Mouse (Mus musculus): Measurements from ENCODE around the gene Ap1s3. TPM values are rescaled to one million over a fixed set of nuclear protein-coding genes. Genes with fewer than 3 reads are reported as not detected.

The Ap1s3 gene
- polyA plus RNA-seq, 1 experiment, result not detected

GRCm38 (mm10) chr1:79591091-79591490 lies 80.7 kb downstream of the Ap1s3 start:
- TF ChIP-seq POLR2A (IDR thresholded peaks at IDR 0.05; ENCODE audit: insufficient read depth, low read depth, low read length) (no peak), CTCF (IDR thresholded peaks at IDR 0.05; ENCODE audit: insufficient read depth, low read depth, low read length) (no peak)
- WGBS, result 90% methylated on average over 1 of the region's 1 CpGs
- Histone ChIP-seq H3K4me3 (ENCODE audit: insufficient read depth, low read depth, low read length) (no peak overlapping the region), H3K4me1 (ENCODE audit: control insufficient read depth, insufficient read depth, low read length) (no peaks in the 10 kb centered on the region), H3K27ac (ENCODE audit: insufficient read depth, low read depth, low read length) (no peak overlapping the region)

GRCm38 (mm10) chr1:79589971-79590763 lies 81.6 kb downstream of the Ap1s3 start:
- Histone ChIP-seq H3K4me3 (ENCODE audit: insufficient read depth, low read depth, low read length) (no peak overlapping the region), H3K27ac (ENCODE audit: insufficient read depth, low read depth, low read length) (no peak overlapping the region), H3K4me1 (ENCODE audit: control insufficient read depth, insufficient read depth, low read length) (no peaks in the 10 kb centered on the region)
- 86% methylated on average over 4 of the region's 4 CpGs for WGBS
- TF ChIP-seq POLR2A (IDR thresholded peaks at IDR 0.05; ENCODE audit: insufficient read depth, low read depth, low read length) (no peak), CTCF (IDR thresholded peaks at IDR 0.05; ENCODE audit: insufficient read depth, low read depth, low read length) (no peak)

GRCm38 (mm10) chr1:79589424-79589823 lies 82.3 kb downstream of the Ap1s3 start:
- TF ChIP-seq CTCF (IDR thresholded peaks at IDR 0.05; ENCODE audit: insufficient read depth, low read depth, low read length) (no peak), POLR2A (IDR thresholded peaks at IDR 0.05; ENCODE audit: insufficient read depth, low read depth, low read length) (no peak)
- Histone ChIP-seq H3K27ac (ENCODE audit: insufficient read depth, low read depth, low read length) (no peak overlapping the region), H3K4me1 (ENCODE audit: control insufficient read depth, insufficient read depth, low read length) (no peaks in the 10 kb centered on the region), H3K4me3 (ENCODE audit: insufficient read depth, low read depth, low read length) (no peak overlapping the region)
- 84% methylated on average over 6 of the region's 6 CpGs for WGBS

GRCm38 (mm10) chr1:79581136-79581679 lies 90.6 kb downstream of the Ap1s3 start:
- Histone ChIP-seq H3K27ac (ENCODE audit: insufficient read depth, low read depth, low read length) (peak overlapping the region; percentile 72), H3K4me3 (ENCODE audit: insufficient read depth, low read depth, low read length) (peak overlapping the region; percentile 3; the same call in 1 of the 2 replicates), H3K4me1 (ENCODE audit: control insufficient read depth, insufficient read depth, low read length) (no peaks in the 10 kb centered on the region)
- WGBS, result 2% methylated on average over 15 of the region's 15 CpGs
- TF ChIP-seq CTCF (IDR thresholded peaks at IDR 0.05; ENCODE audit: insufficient read depth, low read depth, low read length) (no peak), POLR2A (IDR thresholded peaks at IDR 0.05; ENCODE audit: insufficient read depth, low read depth, low read length) (no peak)

GRCm38 (mm10) chr1:79577357-79577756 lies 94.4 kb downstream of the Ap1s3 start:
- 85% methylated on average over 3 of the region's 3 CpGs for WGBS
- Histone ChIP-seq H3K27ac (ENCODE audit: insufficient read depth, low read depth, low read length) (no peak overlapping the region), H3K4me1 (ENCODE audit: control insufficient read depth, insufficient read depth, low read length) (no peaks in the 10 kb centered on the region), H3K4me3 (ENCODE audit: insufficient read depth, low read depth, low read length) (no peak overlapping the region)
- TF ChIP-seq CTCF (IDR thresholded peaks at IDR 0.05; ENCODE audit: insufficient read depth, low read depth, low read length) (no peak), POLR2A (IDR thresholded peaks at IDR 0.05; ENCODE audit: insufficient read depth, low read depth, low read length) (no peak)

GRCm38 (mm10) chr1:79571912-79572311 lies 99.9 kb downstream of the Ap1s3 start:
- no peak for TF ChIP-seq POLR2A (IDR thresholded peaks at IDR 0.05; ENCODE audit: insufficient read depth, low read depth, low read length)
- no peak for TF ChIP-seq CTCF (IDR thresholded peaks at IDR 0.05; ENCODE audit: insufficient read depth, low read depth, low read length)
- no peak overlapping the region for H3K4me3 ChIP-seq (ENCODE audit: insufficient read depth, low read depth, low read length)
- no peak overlapping the region for H3K27ac ChIP-seq (ENCODE audit: insufficient read depth, low read depth, low read length)
- no peaks in the 10 kb centered on the region for H3K4me1 ChIP-seq (ENCODE audit: control insufficient read depth, insufficient read depth, low read length)
- 82% methylated on average over 4 of the region's 4 CpGs for whole genome bisulfite sequencing

- Histone ChIP-seq H3K27ac (ENCODE audit: insufficient read depth, low read depth, low read length) (no peak overlapping the region), H3K4me1 (ENCODE audit: control insufficient read depth, insufficient read depth, low read length) (no peaks in the 10 kb centered on the region), H3K4me3 (ENCODE audit: insufficient read depth, low read depth, low read length) (no peak overlapping the region)
- TF ChIP-seq POLR2A (IDR thresholded peaks at IDR 0.05; ENCODE audit: insufficient read depth, low read depth, low read length), result no peak
- TF ChIP-seq CTCF (IDR thresholded peaks at IDR 0.05; ENCODE audit: insufficient read depth, low read depth, low read length), result no peak
- 57% methylated on average over 6 of the region's 6 CpGs for WGBS
Observed at GRCm38 (mm10) chr1:79571126-79571525, 100.6 kb downstream of the Ap1s3 start.

- 68% methylated on average over 5 of the region's 5 CpGs for WGBS
Observed at GRCm38 (mm10) chr1:79561186-79561585, 110.6 kb downstream of the Ap1s3 start.

More at GRCm38 (mm10) chr1:79561186-79561585, 110.6 kb downstream of the Ap1s3 start:
- Histone ChIP-seq H3K4me1 (ENCODE audit: control insufficient read depth, insufficient read depth, low read length) (no peaks in the 10 kb centered on the region), H3K27ac (ENCODE audit: insufficient read depth, low read depth, low read length) (no peak overlapping the region), H3K4me3 (ENCODE audit: insufficient read depth, low read depth, low read length) (no peak overlapping the region)
- TF ChIP-seq POLR2A (IDR thresholded peaks at IDR 0.05; ENCODE audit: insufficient read depth, low read depth, low read length) (no peak), CTCF (IDR thresholded peaks at IDR 0.05; ENCODE audit: insufficient read depth, low read depth, low read length) (no peak)

Other genes with a start within 250 kb of the Ap1s3 start
- gene Scg2, start 231.9 kb downstream of the Ap1s3 start, polyA plus RNA-seq (2012; ENCODE audit: insufficient read depth, insufficient read length, low replicate concordance, missing spikeins), result 264 TPM in 1 of 2 replicates, not detected in the other
- not detected in 2 replicates for gene Mrpl44, start 104.0 kb upstream of the Ap1s3 start, polyA plus RNA-seq (2012; ENCODE audit: insufficient read depth, insufficient read length, low replicate concordance, missing spikeins)
- gene Wdfy1, start 104.2 kb upstream of the Ap1s3 start, polyA plus RNA-seq (2012; ENCODE audit: insufficient read depth, insufficient read length, low replicate concordance, missing spikeins), result not detected in 2 replicates
- gene Serpine2, start 189.2 kb upstream of the Ap1s3 start, polyA plus RNA-seq (2012; ENCODE audit: insufficient read depth, insufficient read length, low replicate concordance, missing spikeins), result 393 TPM in 1 of 2 replicates, not detected in the other